Mouse (Mus musculus) bone marrow macrophage, adult 2 months (primary cell): ENCODE results near the gene Plcb2.

Source experiments
- CTCF ChIP-seq: IDR thresholded peaks from 2 replicates; pipeline ENCODE4 v1.5.1; 2012; ENCODE audit warnings: low read depth, mild to moderate bottlenecking, low read length, moderate library complexity
- POLR2A ChIP-seq: IDR thresholded peaks from 2 replicates; pipeline ENCODE4 v1.6.1; 2012; ENCODE audit warnings: mild to moderate bottlenecking, low read depth, low read length, borderline replicate concordance

DNA sequence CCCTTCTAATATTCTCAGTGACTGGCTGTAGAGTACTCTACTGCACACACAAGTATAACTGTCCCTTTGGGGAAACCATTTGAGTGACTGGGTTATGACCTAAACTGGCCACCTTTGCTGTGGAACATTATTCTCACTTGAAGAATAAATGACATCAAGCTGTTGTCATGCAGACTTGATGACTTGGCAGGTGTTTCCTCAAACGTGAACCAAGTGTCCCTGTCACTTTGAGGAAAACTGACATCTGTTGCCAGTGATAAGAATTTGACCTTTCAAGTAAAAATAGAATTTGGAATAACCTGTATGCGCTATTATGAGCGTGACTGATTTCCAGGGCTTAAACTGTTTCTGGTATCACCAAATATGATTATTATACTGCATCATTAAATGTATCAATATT, 12.1 kb upstream of the Plcb2 start:
- TF ChIP-seq POLR2A (no peak), CTCF (no peak)
